8 mouse cellular contexts compared by ENCODE assay signal in genomic region chr3:82357797-82358524, GRCm38 (mm10). TPM values are rescaled to one million over a fixed set of nuclear protein-coding genes. Genes with fewer than 3 reads are reported as not detected.
DNase-seq lines count a peak whose midpoint lies in the region; ATAC-seq and TF ChIP-seq lines count a peak whose summit lies in the region.

Map9 (plus strand) TSS chr3:82358044.

- H3K4me2 ChIP-seq in lung, embryonic 15.5 days, result peak within 1 kb of the TSS; percentile 89

- under 1% methylated on average over 54 of the region's 54 CpGs for WGBS in hindbrain, embryonic 10.5 days
- under 1% methylated on average over 54 of the region's 54 CpGs for WGBS in lung, embryonic 15.5 days
- under 1% methylated on average over 54 of the region's 54 CpGs for WGBS in olfactory bulb, adult 2 months

- TF ChIP-seq CTCF in olfactory bulb, adult 2 months (IDR thresholded peaks at IDR 0.05; ENCODE audit: insufficient read depth, low read depth, low read length), result no peak

- H3K9me3 ChIP-seq in hindbrain, embryonic 10.5 days, result no peaks in the 10 kb centered on the region
- no peaks in the 10 kb centered on the region for H3K9me3 ChIP-seq in lung, embryonic 15.5 days

- H3K27ac ChIP-seq in hindbrain, embryonic 10.5 days, result peak within 1 kb of the TSS; percentile 85
- no peak within 1 kb of the TSS for H3K27ac ChIP-seq in lung, embryonic 15.5 days
- H3K27ac ChIP-seq in olfactory bulb, adult 2 months (ENCODE audit: insufficient read depth, low read depth, low read length), result peak within 1 kb of the TSS; percentile 83

- peak; percentile 99 for DNase-seq in MN1 (ENCODE audit: low spot score)
- DNase-seq in cerebellum, adult 8-10 months, result peak; percentile 96
- DNase-seq in frontal cortex, adult 2 months (ENCODE audit: extremely low spot score in 1 of 2, low spot score in 1 of 2), result peak; percentile 99 to 100
- peak; percentile 98 for DNase-seq in hindbrain, embryonic 10.5 days (ENCODE audit: low spot score)
- DNase-seq in layer of hippocampus, adult 9-10 months (ENCODE audit: low spot score), result peak; percentile 98
- DNase-seq in thymus, adult 18-20 months, result peak; percentile 94 to 97

- H3K4me3 ChIP-seq in hindbrain, embryonic 10.5 days, result peak within 1 kb of the TSS; percentile 80
- peak within 1 kb of the TSS; percentile 63 for H3K4me3 ChIP-seq in lung, embryonic 15.5 days
- H3K4me3 ChIP-seq in olfactory bulb, adult 2 months (ENCODE audit: insufficient read depth, low read depth, low read length), result peak within 1 kb of the TSS; percentile 83

- TF ChIP-seq POLR2A in olfactory bulb, adult 2 months (IDR thresholded peaks at IDR 0.05; ENCODE audit: insufficient read depth, low read depth, low read length), result peak; percentile 38; the same call in 1 of the 2 replicates

- peak within 1 kb of the TSS; percentile 41 for H3K9ac ChIP-seq in lung, embryonic 15.5 days

- ATAC-seq in lung, embryonic 15.5 days (ENCODE audit: borderline replicate concordance, extremely low read depth, low FRiP score, low TSS enrichment), result peak; percentile 99

- H3K36me3 ChIP-seq in hindbrain, embryonic 10.5 days, result peaks cover 10% of the 10 kb centered on the region
- no peaks in the 10 kb centered on the region for H3K36me3 ChIP-seq in lung, embryonic 15.5 days

- peaks cover 10% of the 10 kb centered on the region; the same call in 1 of the 2 replicates for H3K4me1 ChIP-seq in hindbrain, embryonic 10.5 days (replicated peaks)
- peaks cover 4% of the 10 kb centered on the region; the same call in 1 of the 2 replicates for H3K4me1 ChIP-seq in lung, embryonic 15.5 days
- H3K4me1 ChIP-seq in olfactory bulb, adult 2 months (ENCODE audit: control insufficient read depth, insufficient read depth, low read length), result no peaks in the 10 kb centered on the region

- H3K27me3 ChIP-seq in hindbrain, embryonic 10.5 days (ENCODE audit: insufficient read depth, poor library complexity, severe bottlenecking), result no peaks in the 10 kb centered on the region
- H3K27me3 ChIP-seq in lung, embryonic 15.5 days, result no peaks in the 10 kb centered on the region

RNA-seq across cellular contexts. Expression of gene Map9, which starts in this region (rescaled TPM):
- 36.6 TPM in 2 replicates for polyA plus RNA-seq in frontal cortex, adult 2 months (2012; rRNA removed)
- 6.9 TPM in 2 replicates for polyA plus RNA-seq in hindbrain, embryonic 10.5 days (2016; fragmentation: Nextera tagmentation; extraction: Ambion mirVana)
- 8.1 and 8.4 TPM in 2 replicates for polyA plus RNA-seq in lung, embryonic 15.5 days (2015; fragmentation: Nextera tagmentation; extraction: Ambion mirVana)
- polyA plus RNA-seq in olfactory bulb, adult 2 months (2012; ENCODE audit: insufficient read depth, insufficient read length, low replicate concordance, missing spikeins), result 65.6 TPM in 1 of 2 replicates, not detected in the other
